Mouse (Mus musculus) neural tube, embryonic 12.5 days (tissue): ENCODE measurements around the gene Lzts2. TPM values are rescaled to one million over a fixed set of nuclear protein-coding genes. Genes with fewer than 3 reads are reported as not detected.

Experiments used
- ATAC-seq: fragments of 200-750 bp; cut with Nextera tagmentation; 2 replicates; pipeline ENCODE4 v1.8.0; 2017; ENCODE audit warnings: low read depth, mild to moderate bottlenecking, moderate TSS enrichment, moderate library complexity; ENCODE audit not compliant: low FRiP score
- H3K27ac ChIP-seq: fragments of 300-500 bp; sonication (generic); 2 replicates; pipeline ENCODE4 v1.5.1; 2016
- H3K27me3 ChIP-seq: fragments of 300-500 bp; sonication (generic); replicated peaks from 2 replicates; pipeline ENCODE4 v1.6.1; 2016; ENCODE audit warnings: mild to moderate bottlenecking
- H3K36me3 ChIP-seq: fragments of 300-500 bp; sonication (generic); 2 replicates; pipeline ENCODE4 v1.6.1; 2016; ENCODE audit warnings: mild to moderate bottlenecking
- H3K4me1 ChIP-seq: fragments of 300-500 bp; sonication (generic); 2 replicates; pipeline ENCODE4 v1.6.1; 2016
- H3K4me2 ChIP-seq: fragments of 300-500 bp; sonication (generic); replicated peaks from 2 replicates; pipeline ENCODE4 v1.6.1; 2016; ENCODE audit warnings: mild to moderate bottlenecking
- H3K4me3 ChIP-seq: fragments of 300-500 bp; sonication (generic); 2 replicates; pipeline ENCODE4 v1.5.1; 2016
- H3K9ac ChIP-seq: fragments of 300-500 bp; sonication (generic); 2 replicates; pipeline ENCODE4 v1.6.1; 2016; ENCODE audit warnings: mild to moderate bottlenecking
- H3K9me3 ChIP-seq: fragments of 300-500 bp; sonication (generic); 2 replicates; pipeline ENCODE4 v1.6.1; 2016; ENCODE audit warnings: mild to moderate bottlenecking
- WGBS: fragments of 180-500 bp; shearing (Covaris S2); methylation state at CpG from one replicate; pipeline ENCODE4 v1.1.7; 2016; 5-methylcytosine and 5-hydroxymethylcytosine counted together
- polyA plus RNA-seq: library from polyadenylated mRNA; unstranded; fragments of >200 nt; fragmentation: Nextera tagmentation; extraction: Ambion mirVana; gene quantifications from 2 replicates; pipeline ENCODE4 v1.2.1, GENCODE M21; 2016

Gene Lzts2
- polyA plus RNA-seq, 1 experiment from 2014 or later, result 68.5 TPM

DNA sequence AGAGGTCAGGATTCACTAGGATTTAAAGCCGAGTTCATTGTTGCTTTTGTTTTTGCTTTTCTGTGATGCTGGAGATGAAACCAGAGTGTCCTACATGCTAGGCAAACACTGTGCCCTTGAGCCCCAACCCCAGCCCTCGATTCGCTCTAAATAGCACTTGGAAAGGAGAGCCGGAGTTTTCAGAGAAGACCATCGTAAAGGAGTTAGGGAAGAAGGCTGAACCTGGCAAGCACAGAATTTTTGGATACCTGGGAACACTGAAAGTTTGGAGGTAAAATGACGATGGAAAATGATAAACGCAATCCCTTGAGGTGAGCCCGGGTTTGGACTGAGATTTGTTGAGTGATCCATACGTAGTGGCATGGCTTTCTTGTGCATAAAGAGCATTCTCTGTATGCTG lies 25.9 kb upstream of the Lzts2 start:
- no peak for ATAC-seq
- no peak overlapping the region for H3K27ac ChIP-seq
- no peaks in the 10 kb centered on the region for H3K27me3 ChIP-seq
- peaks cover 7% of the 10 kb centered on the region for H3K36me3 ChIP-seq
- peak overlapping the region; percentile 75; the same call in 1 of the 2 replicates for H3K4me3 ChIP-seq
- peak overlapping the region; percentile 83 for H3K4me2 ChIP-seq
- H3K9ac ChIP-seq, result peak overlapping the region; percentile 85; the same call in 1 of the 2 replicates
- H3K9me3 ChIP-seq, result no peaks in the 10 kb centered on the region
- peaks cover 31% of the 10 kb centered on the region for H3K4me1 ChIP-seq
- 28% methylated on average over 9 of the region's 9 CpGs for WGBS

DNA sequence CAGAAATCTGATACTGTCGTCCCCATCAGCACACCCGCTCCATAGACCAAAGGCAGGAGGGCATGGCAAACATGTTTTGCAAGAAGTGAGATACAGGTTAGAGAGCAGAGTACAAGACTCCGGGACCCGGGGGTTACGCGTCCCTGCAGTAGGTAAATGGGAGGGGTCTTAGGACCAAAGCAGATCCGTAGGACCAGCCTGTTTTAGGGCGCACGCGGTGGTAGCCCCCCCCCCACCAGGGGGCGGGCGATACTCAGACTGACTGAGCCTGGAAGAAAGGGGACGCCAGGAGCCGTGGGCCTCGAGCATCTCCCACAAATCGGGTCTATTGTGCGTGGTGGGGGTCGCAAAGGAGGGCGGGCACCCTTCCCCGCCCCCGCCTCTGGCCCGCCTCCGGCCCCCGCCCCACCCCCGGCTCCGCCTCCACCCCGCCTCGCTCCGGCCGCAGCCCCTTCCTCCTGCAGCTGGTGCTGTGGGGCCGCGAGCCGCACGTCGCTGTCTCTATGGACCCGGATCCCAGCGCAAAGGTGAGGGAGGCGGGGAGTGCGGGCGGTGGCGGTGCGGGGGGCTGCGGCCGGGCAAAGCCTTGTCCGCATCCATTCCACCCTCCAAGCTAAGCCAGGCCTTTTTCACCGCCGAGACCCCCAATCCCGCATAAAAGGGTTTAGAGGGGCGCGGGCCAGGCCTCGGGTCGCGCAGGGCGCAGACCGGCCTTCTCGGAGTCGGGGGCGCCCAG lies 25.2 kb upstream of the Lzts2 start, which contains the start of gene Sema4g:
Sema4g (plus strand) TSS at position 271 of the 736 bp plus-strand sequence.
- H3K36me3 ChIP-seq, result peaks cover 7% of the 10 kb centered on the region
- H3K27ac ChIP-seq, result peak within 1 kb of the TSS; percentile 32
- H3K9me3 ChIP-seq, result no peaks in the 10 kb centered on the region
- ATAC-seq, result peak; percentile 74
- H3K4me3 ChIP-seq, result peak within 1 kb of the TSS; percentile 75
- H3K27me3 ChIP-seq, result no peaks in the 10 kb centered on the region
- WGBS, result under 1% methylated on average over 53 of the region's 58 CpGs
- peak within 1 kb of the TSS; percentile 83 for H3K4me2 ChIP-seq
- H3K4me1 ChIP-seq, result peaks cover 31% of the 10 kb centered on the region
- H3K9ac ChIP-seq, result peak within 1 kb of the TSS; percentile 85

DNA sequence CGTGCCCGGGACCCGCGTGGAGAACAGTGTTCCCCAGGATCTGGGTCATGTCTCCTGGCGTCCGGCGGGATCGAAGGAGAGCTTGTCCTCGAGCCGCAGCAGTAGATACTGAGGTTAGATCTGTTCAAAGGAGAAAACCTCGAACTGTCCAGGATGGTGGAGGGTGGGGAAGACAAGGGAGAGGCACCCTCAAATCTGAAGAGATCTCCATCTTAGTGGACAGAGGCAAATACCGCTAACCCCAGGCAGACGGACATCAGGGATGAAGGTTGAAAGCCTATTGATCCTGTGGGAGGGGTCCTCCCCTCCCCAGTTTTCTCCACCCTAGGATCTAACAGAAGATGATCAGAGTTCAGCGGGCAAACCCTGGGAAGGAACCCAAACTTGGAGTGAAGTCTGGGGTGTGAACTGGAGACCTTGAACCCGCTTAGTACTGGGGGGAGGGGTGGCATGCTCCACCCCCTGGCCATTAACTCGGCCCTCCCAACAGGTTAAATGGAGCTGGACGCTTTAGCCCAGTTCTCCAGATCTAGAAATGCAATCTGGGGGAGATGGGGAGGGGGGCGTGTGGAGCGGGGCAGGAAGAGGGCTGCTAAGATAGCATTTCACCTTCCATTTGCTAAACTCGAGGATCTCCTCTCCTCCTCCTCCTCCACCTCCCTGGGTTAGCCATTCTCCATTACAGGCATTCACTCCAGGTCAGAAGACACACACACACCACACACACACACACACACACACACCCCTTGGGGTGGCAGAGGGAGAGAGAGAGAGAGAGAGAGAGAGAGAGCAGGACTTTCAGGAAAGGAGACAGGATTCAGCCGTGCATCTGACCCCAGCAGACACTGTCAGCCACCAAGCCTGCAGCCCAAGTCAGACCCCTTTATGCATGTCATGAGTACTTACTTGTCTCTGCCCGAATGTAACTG lies 24.4 kb upstream of the Lzts2 start:
- Histone ChIP-seq H3K9ac (peak overlapping the region; percentile 85), H3K27ac (peak overlapping the region; percentile 32), H3K9me3 (no peaks in the 10 kb centered on the region), H3K36me3 (peaks cover 9% of the 10 kb centered on the region), H3K27me3 (no peaks in the 10 kb centered on the region), H3K4me2 (peak overlapping the region; percentile 83), H3K4me1 (peaks cover 31% of the 10 kb centered on the region), H3K4me3 (peak overlapping the region; percentile 75)
- ATAC-seq, result peak; percentile 10; the same call in 1 of the 2 replicates
- 5% methylated on average over 22 of the region's 22 CpGs for WGBS

GRCm38 (mm10) chr19:44991031-44991430 lies 23.2 kb upstream of the Lzts2 start:
- Histone ChIP-seq H3K4me3 (0 out of 2 replicates have a peak overlapping the region, but pooled peaks have one; percentile 7), H3K27me3 (no peaks in the 10 kb centered on the region), H3K9me3 (no peaks in the 10 kb centered on the region), H3K9ac (peak overlapping the region; percentile 85; the same call in 1 of the 2 replicates), H3K4me1 (peaks cover 31% of the 10 kb centered on the region), H3K27ac (no peak overlapping the region), H3K4me2 (peak overlapping the region; percentile 83), H3K36me3 (peaks cover 10% of the 10 kb centered on the region)
- WGBS, result 72% methylated on average over 8 of the region's 8 CpGs
- no peak for ATAC-seq

DNA sequence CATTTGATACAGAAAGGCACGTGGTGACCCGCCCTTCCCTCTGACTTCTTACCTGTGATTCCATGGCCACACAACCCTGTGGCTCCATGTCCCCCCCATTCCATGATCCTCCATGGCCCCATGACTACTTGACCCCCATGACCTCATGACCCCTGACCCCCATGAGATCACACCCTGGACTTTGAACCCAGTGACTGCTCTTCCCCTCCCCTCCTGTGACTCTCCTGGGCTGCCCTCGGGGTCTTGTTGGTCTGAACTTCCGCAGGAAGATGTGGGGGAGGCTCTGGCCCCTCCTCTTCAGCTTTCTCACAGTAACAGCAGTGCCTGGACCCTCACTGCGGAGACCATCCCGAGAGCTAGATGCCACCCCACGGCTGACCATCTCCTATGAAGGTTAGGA lies 22.0 kb upstream of the Lzts2 start:
- Histone ChIP-seq H3K27ac (no peak overlapping the region), H3K4me2 (no peak overlapping the region), H3K4me3 (no peak overlapping the region), H3K9me3 (no peaks in the 10 kb centered on the region), H3K9ac (no peak overlapping the region), H3K27me3 (no peaks in the 10 kb centered on the region), H3K4me1 (peaks cover 31% of the 10 kb centered on the region), H3K36me3 (peaks cover 22% of the 10 kb centered on the region)
- 43% methylated on average over 7 of the region's 7 CpGs for WGBS
- ATAC-seq, result no peak

DNA sequence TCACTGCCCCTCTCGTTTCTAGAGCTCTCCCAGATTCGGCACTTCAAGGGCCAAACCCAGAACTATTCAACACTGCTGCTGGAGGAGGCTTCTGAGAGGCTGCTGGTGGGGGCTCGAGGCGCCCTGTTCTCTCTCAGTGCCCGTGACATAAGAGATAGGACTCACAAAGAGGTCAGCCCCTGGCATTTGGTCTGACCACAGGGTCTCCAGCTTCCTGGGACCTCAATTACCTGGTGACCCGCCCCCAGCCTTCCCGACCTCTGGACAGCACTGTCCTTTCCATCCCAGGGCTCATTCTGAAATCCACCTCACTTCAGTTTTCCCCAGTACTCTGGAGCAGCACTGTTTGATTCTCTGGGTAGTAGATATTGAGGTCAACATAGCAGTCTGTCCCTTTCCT lies 21.5 kb upstream of the Lzts2 start:
- Histone ChIP-seq H3K4me1 (peaks cover 31% of the 10 kb centered on the region), H3K9ac (no peak overlapping the region), H3K4me3 (no peak overlapping the region), H3K27me3 (no peaks in the 10 kb centered on the region), H3K36me3 (peaks cover 26% of the 10 kb centered on the region), H3K4me2 (no peak overlapping the region), H3K27ac (no peak overlapping the region), H3K9me3 (no peaks in the 10 kb centered on the region)
- no peak for ATAC-seq
- WGBS, result 52% methylated on average over 7 of the region's 7 CpGs

- Histone ChIP-seq H3K36me3 (peaks cover 73% of the 10 kb centered on the region), H3K27me3 (no peaks in the 10 kb centered on the region), H3K4me1 (no peaks in the 10 kb centered on the region), H3K9me3 (no peaks in the 10 kb centered on the region), H3K27ac (no peak overlapping the region), H3K4me2 (no peak overlapping the region), H3K4me3 (no peak overlapping the region), H3K9ac (no peak overlapping the region)
- ATAC-seq, result no peak
- WGBS, result 78% methylated on average over 11 of the region's 11 CpGs
These were observed 16.4 kb upstream of the Lzts2 start for GRCm38 (mm10) chr19:44997786-44998185.

DNA sequence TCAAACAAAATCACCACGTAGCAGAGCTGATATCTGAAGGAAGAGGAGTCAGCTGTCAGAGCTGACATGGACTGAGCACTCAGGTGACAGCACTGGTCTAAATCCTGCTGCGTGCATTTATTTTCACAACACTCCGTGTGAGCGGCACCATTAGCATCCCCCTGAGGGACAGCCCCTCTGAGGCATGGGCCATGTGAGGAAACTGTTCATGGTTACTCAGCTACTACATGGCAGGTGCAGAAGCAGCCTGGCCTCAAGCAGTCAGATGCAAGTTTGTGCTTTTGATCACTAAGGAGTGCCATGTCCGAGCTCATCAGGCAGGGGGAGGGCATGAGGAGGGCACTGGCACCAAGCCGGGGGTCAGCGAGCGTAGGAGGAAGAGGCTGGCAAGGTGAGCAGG lies 14.6 kb upstream of the Lzts2 start:
- Histone ChIP-seq H3K4me1 (no peaks in the 10 kb centered on the region), H3K27ac (no peak overlapping the region), H3K4me3 (no peak overlapping the region), H3K9me3 (no peaks in the 10 kb centered on the region), H3K27me3 (no peaks in the 10 kb centered on the region), H3K36me3 (peaks cover 87% of the 10 kb centered on the region), H3K4me2 (no peak overlapping the region), H3K9ac (no peak overlapping the region)
- 89% methylated on average over 8 of the region's 8 CpGs for WGBS
- ATAC-seq, result no peak

DNA sequence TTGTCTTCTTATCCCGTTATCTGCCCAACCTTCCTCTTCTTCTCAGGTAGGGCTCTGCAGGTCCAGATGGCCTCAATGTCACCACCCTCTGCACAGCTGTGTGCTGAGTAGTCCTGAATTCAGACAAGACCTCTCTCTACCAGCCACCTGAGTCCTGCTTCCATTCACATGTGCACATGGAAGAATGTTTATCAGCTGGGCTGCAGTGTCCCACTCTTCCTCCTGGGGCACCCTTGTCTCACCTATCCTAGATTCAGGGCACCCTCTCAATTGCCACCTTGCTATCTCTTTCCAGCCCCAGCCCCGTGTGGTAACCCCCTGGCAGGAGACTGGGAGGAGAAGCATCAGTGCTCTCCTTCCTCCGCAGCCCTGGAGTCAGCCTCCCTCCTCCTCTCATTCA lies 11.9 kb upstream of the Lzts2 start:
- ATAC-seq, result no peak
- H3K4me2 ChIP-seq, result no peak overlapping the region
- H3K9me3 ChIP-seq, result no peaks in the 10 kb centered on the region
- H3K4me3 ChIP-seq, result no peak overlapping the region
- no peak overlapping the region for H3K9ac ChIP-seq
- 68% methylated on average over 3 of the region's 3 CpGs for WGBS
- peaks cover 16% of the 10 kb centered on the region for H3K4me1 ChIP-seq
- no peaks in the 10 kb centered on the region for H3K27me3 ChIP-seq
- no peak overlapping the region for H3K27ac ChIP-seq
- H3K36me3 ChIP-seq, result peaks cover 73% of the 10 kb centered on the region

GRCm38 (mm10) chr19:45003740-45004516 lies 10.3 kb upstream of the Lzts2 start:
- Histone ChIP-seq H3K4me1 (peaks cover 21% of the 10 kb centered on the region), H3K27me3 (no peaks in the 10 kb centered on the region), H3K27ac (no peak overlapping the region), H3K9ac (no peak overlapping the region), H3K4me3 (no peak overlapping the region), H3K4me2 (no peak overlapping the region), H3K36me3 (peaks cover 66% of the 10 kb centered on the region), H3K9me3 (no peaks in the 10 kb centered on the region)
- WGBS, result 87% methylated on average over 7 of the region's 7 CpGs
- no peak for ATAC-seq

GRCm38 (mm10) chr19:45005444-45005843 lies 8.8 kb upstream of the Lzts2 start, which contains the start of gene Twnk:
Gene Twnk (plus strand): TSS chr19:45005663.
- Histone ChIP-seq H3K4me3 (peak within 1 kb of the TSS; percentile 89), H3K4me2 (peak within 1 kb of the TSS; percentile 93), H3K36me3 (peaks cover 59% of the 10 kb centered on the region), H3K9ac (peak within 1 kb of the TSS; percentile 88), H3K27ac (peak within 1 kb of the TSS; percentile 46), H3K27me3 (no peaks in the 10 kb centered on the region), H3K4me1 (peaks cover 21% of the 10 kb centered on the region), H3K9me3 (no peaks in the 10 kb centered on the region)
- no peak for ATAC-seq
- WGBS, result 10% methylated on average over 16 of the region's 16 CpGs
